Mouse (Mus musculus) frontal cortex, postnatal 25 days (tissue): Measurements from ENCODE around the gene Lsm3.
"Not testable (repeated sequence)": the region's sequence is repeated elsewhere in the genome, so short reads cannot be mapped to it uniquely, and the experiment has no call there.

Experiments
- DNase-seq, 2 experiments: peaks; one replicate each; pipeline ENCODE4 v3.0.0; 2022; ENCODE audit warnings: low spot score in 2 of 2

Lsm3 gene

GRCm38 (mm10) chr6:91515545-91516449 lies at the start of gene Lsm3, which contains the start of gene Xpc:
Gene Lsm3, plus strand, starts transcription at chr6:91515928.
Gene Xpc, minus strand, starts transcription at chr6:91515888.
- DNase-seq: peak; percentile 98

GRCm38 (mm10) chr6:91467106-91467505 lies 48.6 kb upstream of the Lsm3 start:
- no peak for DNase-seq

GRCm38 (mm10) chr6:91470712-91471111 lies 45.0 kb upstream of the Lsm3 start:
- no peak for DNase-seq

GRCm38 (mm10) chr6:91471427-91471826 lies 44.3 kb upstream of the Lsm3 start:
- not testable (repeated sequence) for DNase-seq

- no peak for DNase-seq
These were observed 43.4 kb upstream of the Lsm3 start for GRCm38 (mm10) chr6:91472319-91472718.

- DNase-seq: peak; percentile 98
These were observed 42.6 kb upstream of the Lsm3 start, which contains the start of the genes Chchd4 and Tmem43 for GRCm38 (mm10) chr6:91472868-91473804. Gene Chchd4, minus strand, starts transcription at chr6:91473546. Gene Tmem43, plus strand, starts transcription at chr6:91473703.

GRCm38 (mm10) chr6:91473805-91474440 lies 41.8 kb upstream of the Lsm3 start:
- DNase-seq: no peak

- DNase-seq: peak in 1 of 2 experiments; percentile 16
These were observed 41.1 kb upstream of the Lsm3 start for GRCm38 (mm10) chr6:91474441-91475190.

GRCm38 (mm10) chr6:91476541-91476940 lies 39.2 kb upstream of the Lsm3 start:
- no peak for DNase-seq

- no peak for DNase-seq
These were observed 32.4 kb upstream of the Lsm3 start for GRCm38 (mm10) chr6:91483371-91483770.

GRCm38 (mm10) chr6:91486736-91487453 lies 28.8 kb upstream of the Lsm3 start:
- DNase-seq: no peak

- peak in 1 of 2 experiments; percentile 25 for DNase-seq
These were observed 27.1 kb upstream of the Lsm3 start for GRCm38 (mm10) chr6:91488496-91489212.

GRCm38 (mm10) chr6:91489872-91490271 lies 25.9 kb upstream of the Lsm3 start:
- peak in 1 of 2 experiments; percentile 28 for DNase-seq

GRCm38 (mm10) chr6:91491004-91491403 lies 24.7 kb upstream of the Lsm3 start:
- no peak for DNase-seq

GRCm38 (mm10) chr6:91493053-91493452 lies 22.7 kb upstream of the Lsm3 start:
- no peak for DNase-seq

GRCm38 (mm10) chr6:91494526-91494925 lies 21.2 kb upstream of the Lsm3 start:
- DNase-seq: no peak

- DNase-seq: no peak
These were observed 12.4 kb upstream of the Lsm3 start for GRCm38 (mm10) chr6:91503302-91503701.

- no peak for DNase-seq
These were observed 9.7 kb upstream of the Lsm3 start for GRCm38 (mm10) chr6:91506036-91506435.

- no peak for DNase-seq
These were observed 7.7 kb upstream of the Lsm3 start for GRCm38 (mm10) chr6:91508041-91508440.
